Mouse (Mus musculus): ENCODE data around the gene Comt.

The Comt gene

GRCm38 (mm10) chr16:18357977-18358376 is 68.7 kb downstream of the Comt start:
- DNase-seq (ENCODE audit: low spot score in 2 of 2): no peak

DNA sequence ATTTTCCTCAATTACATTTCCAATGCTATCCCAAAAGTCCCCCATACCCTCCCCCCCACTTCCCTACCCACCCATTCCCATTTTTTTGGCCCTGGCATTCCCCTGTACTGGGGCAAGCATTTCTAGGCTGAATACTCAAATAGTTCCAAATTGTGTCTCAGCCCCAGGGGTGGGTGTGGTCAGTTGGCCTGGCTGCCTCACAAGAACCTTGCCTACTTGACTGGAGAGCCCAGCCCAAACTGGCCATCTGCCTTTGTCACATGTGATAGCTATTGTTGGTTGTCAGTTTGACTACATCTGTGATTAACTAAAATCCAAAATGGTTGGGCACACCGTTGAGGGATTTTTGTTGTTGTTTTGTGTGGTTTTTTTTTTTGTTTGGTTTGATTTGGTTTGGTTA is 69.7 kb downstream of the Comt start:
- DNase-seq (ENCODE audit: low spot score in 2 of 2): no peak

All from spleen, postnatal 14 days (tissue).